Mouse (Mus musculus) frontal cortex, postnatal 36 days (tissue): ENCODE results near the gene Antxr2.
A peak's percentile ranks its signal among the peaks of the same experiment; 100 is the strongest.

Experiments used
- DNase-seq, 2 experiments: peaks; one replicate each; pipeline ENCODE4 v3.0.0; 2022; ENCODE audit warnings: low spot score in 2 of 2

The Antxr2 gene

DNA sequence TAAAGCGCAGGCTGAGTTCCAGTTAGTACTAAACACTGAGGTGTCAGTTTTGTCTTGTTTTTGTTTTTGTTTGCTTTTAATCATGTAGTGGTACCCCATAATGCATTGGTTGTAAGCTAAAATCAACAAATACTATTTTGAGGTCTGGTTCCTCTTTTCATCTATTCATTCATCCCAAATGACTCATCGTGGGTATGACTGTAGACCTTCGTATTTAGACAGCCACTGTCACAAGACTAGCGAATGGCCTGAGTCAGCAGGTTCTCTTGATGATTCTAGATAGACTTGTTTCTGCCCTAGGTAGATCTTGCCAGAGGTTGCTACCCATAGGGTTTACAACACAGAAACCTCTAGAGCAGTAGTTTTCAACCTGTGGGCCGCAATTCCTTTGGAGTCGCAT is 116.9 kb downstream of the Antxr2 start:
- DNase-seq, result no peak

DNA sequence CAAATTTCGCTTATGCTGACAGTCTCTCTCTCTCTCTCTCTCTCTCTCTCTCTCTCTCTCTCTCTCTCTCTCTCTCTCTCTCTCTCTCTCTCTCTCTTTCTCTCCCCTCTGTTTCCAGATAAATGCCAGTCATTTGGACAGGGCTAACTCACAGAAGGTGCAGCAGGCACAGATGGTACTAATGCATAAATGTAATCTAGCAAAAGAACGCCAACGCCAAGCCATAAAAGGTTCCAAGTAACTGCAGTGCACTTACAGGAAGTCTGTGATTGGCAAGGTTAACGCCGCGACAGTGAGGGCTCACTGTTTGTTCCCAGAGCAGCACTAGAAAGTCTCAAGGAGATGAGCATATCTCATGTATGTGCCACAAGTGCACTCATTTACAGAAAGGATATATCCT is 123.4 kb downstream of the Antxr2 start:
- DNase-seq, result peak in 1 of 2 experiments; percentile 36

DNA sequence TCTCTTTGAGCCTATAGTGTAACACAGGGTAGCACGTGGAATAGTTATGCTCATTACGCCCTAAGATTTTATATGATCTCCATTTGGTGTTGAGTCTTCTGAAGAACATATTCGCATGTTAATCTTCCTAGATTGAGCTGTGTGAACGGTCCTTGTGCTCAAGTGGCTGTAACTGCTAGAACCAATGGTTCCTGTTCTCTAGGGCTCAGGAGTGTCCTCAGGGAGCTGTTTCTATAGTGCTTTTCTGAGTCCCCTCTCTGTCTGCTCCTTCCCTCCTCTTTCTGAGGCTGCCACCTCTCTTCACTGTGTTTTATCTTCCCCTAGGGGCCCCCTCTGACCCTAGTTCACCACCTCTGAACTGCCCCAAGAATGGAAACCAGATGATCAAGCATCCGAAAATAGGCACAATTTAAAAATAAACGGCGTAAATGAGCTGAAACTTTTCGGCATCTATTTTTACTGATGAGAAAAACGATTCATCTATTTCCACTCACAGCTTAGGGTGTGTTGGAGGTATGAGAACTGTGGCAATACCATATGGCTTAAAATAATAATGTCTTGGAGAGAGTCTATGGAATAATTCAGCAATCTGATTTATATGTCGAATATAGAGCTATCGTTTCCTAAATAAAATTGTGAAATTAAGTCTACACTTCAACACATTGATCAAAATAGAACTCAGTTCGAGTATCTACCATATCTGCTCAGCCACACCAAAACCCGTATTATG is 124.1 kb downstream of the Antxr2 start:
- DNase-seq, result no peak

DNA sequence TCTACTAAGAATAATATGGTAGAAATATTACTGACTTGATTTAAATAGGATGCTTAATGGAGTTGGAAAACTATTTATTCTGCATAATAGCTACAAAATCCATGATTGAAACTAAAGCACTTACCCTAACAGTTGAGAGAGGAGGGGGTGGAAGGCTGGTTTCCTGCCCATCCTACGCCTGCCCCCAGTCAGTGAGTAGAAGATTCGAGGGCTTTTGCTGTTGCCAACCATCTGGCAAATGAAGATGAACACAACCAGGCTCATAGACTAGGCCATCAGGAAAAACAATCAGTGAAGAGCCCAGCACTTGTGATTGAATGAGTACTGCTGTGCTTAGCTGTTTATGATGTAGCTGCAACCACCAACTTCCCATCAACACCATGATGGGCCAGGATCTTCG is 125.0 kb downstream of the Antxr2 start:
- no peak for DNase-seq

DNA sequence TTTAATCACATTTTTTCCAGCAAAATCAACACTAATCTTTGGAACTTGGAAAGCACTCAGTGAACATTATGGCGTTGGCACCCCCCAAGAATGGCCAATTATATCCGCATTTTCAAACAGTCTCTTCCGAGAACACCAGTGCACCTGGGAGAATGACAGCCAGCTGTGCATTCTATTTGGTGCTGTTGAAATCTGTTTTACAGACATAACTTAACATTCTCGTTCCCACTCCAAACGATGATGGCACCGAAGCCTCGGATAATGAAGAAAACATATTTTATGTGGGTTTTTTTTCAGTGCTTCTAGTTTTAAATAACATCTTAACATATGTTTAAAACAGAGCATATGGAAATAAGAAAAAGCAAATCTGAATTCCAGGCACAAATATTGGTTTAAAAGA is 129.7 kb downstream of the Antxr2 start:
- DNase-seq, result peak; percentile 19 to 56

DNA sequence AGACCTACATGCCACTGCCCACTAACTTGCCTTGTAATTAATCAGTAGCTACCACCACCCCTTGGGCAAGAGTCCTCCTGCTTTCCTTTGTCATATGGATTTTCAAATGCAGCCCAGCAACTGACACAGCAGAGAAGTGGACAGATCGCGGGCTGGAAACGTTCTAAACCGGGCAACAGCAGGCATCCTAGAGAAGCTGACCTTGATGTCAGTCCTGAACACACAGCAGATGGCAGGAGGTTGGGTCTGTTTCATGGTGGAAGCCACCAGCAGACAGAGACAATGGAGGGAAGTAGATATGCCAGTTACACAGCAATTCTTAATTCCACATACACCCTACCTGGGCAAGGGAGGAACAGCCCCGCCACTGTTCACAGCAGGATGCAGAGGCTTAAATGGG is 131.5 kb downstream of the Antxr2 start:
- no peak for DNase-seq

DNA sequence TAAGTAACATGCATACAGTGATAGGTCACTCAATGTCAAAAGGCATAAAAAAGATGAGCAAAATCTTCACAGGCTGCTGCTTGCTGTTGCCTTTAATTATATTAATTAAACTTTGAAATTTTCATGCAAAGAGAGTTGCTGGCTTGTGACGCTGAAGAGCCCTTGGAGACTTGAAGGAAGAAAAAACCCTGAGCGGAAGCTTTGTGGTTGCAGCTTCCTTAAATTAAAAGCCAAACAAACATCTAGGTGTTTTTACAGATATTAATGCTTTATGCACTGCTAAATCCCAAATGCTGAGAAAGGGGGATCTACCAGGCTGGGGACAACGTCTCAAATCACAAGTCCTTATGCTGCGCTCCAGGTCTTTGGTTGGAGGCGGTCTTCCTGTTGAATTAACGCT is 145.4 kb downstream of the Antxr2 start:
- DNase-seq, result no peak

DNA sequence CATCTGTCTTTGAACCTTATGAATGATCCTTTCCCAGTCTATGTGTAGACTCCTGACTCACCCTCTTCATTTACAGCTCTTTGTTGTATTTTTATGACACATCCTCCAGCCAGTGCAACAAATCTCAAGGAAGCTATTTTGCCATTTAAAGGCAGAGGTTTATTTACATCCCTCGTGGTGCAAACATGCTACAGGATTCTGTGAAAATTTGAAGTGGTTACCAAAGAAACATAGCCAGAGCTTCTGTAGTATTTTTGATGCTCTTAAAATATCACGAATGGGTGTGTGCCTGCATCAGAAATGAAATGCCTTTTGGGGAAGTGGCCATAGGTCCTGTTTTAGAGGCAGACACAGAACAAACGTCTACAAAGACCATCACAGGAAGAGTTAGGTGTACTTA is 146.7 kb downstream of the Antxr2 start:
- DNase-seq, result no peak

DNA sequence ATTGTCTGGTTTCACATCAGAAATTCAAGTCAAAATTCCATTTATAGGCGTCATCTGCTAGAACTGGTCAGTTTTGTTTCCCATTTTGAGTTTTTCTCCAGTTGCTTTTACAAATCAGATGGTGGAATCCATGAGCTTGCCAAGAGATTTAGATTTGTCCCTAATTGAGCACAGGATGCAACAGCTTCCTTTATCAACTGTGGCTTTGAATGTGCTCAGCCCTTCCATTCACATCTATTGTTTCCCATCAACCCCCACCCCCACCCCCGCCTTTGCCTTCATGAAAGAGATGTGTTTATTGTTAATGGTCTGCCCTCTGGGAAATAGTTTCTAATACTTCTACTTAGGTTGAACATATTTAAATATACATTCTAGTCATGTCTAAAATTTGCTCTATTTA is 149.4 kb downstream of the Antxr2 start:
- DNase-seq, result no peak

DNA sequence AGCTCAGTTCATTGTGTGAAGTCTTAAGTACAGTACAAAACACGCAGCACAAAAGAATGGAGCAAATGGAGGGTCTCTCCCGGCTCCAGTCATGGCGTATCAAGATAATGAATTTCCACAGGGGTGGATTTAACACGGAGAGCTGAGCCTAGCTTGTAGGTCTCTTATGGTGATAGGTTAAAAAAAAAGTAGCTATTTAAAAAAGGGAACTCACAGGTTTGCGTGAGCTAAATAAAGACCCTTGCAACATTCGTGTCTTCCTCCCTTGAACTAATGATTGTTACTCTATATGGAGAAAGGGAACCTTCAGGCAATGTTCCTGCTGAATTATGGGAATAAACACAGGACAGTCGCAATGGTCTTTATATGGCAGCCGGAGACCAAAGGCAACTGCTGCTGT is 150.7 kb downstream of the Antxr2 start:
- DNase-seq, result no peak

DNA sequence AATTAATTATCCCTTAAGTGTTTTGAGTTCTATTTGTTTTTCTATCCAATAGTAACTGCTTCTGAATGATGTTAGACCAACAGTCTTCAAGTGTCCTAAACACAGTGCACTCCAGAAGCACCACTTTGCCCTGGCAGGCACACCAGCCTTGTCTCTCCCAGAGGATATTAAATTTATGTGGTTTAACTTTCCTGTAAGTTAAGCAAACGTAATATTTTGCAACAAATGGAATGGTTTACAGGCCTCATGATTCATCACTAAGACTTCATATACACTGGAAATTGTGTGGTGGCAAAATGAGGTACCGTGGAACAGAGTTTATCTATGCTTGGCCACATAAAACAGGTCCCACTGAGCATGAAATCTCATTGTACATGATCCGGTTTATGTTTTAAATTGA is 152.0 kb downstream of the Antxr2 start:
- no peak for DNase-seq

DNA sequence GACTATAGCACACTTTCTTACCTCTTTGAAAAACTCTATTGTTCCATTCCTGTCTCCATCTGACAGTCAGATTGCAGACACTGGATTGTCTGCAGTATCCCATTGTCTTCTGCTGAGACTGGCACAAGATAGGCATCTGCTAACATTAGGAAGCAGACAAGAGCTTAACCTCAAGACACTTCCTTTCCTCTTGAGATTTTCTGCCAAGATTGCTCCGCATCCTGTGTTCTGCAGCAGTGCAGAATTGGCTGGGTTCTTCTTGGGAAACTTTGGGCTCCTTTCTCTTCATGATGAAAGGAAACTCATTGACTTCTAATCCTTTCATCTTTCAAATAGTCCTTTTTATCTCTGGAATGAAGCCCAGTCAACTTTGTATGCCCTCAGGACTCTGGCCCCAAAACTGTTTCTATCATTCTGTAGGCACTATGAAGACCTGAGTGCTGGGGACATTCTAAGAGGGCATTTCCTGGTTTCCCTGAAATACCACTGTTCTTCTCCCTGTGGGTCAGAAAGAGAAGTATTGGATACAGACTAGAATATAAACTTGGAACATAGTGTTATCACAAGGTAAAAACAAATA is 152.5 kb downstream of the Antxr2 start:
- no peak for DNase-seq

DNA sequence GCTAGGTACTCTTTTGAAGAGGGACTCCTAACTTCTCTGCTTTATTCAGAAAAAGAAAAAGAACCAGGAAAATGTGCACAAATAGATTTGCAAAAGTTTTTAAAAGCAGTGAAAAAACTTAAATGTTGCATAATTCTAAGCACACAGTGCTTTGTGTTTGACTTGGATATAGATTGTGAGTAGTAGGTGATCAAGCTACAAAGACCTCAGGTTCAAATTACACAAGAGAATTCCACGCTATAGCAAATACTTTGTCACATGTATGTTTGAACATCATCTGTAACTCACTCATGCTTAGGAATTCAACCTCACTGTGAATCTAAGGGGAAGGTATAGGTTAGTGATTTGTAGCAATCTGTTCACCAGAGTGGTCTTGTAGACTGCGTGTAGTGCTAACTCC is 153.9 kb downstream of the Antxr2 start:
- no peak for DNase-seq

DNA sequence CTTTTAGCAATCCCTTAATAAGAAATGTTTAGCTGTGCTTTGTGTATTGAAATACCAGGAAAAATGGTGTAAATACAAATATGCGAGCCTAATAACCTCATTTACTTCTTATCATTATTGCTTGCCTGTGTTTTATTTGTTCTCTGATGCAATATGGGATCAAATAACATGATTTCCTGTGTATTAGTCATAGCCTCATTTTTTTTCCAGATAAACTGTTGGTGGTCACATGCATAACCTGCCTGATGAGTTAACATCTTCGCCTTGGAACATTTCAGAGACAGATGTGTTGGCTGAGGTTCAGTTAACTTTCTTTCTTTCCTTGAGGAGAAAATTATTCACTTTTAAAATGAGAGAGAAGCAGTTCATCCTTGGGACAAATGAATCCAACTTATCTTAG is 162.9 kb downstream of the Antxr2 start:
- DNase-seq, result no peak

DNA sequence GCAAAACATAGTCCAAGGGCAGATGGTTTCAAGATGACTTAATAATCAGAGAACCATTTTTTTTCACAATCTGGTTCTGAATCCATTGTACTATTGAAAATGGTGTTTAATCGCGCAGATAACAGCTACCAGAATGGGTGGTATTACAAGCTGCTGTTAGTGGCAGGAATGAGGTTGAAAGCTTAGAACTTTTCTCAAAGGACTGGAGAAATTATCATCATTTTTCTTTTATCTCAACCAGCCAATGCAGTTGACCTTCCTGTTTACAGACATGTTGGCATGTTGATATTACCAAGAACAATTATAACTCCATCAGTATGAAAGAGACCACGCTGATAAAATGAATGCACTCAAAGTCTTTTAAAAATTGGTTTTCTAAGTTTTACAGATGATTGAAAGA is 163.9 kb downstream of the Antxr2 start:
- no peak for DNase-seq

DNA sequence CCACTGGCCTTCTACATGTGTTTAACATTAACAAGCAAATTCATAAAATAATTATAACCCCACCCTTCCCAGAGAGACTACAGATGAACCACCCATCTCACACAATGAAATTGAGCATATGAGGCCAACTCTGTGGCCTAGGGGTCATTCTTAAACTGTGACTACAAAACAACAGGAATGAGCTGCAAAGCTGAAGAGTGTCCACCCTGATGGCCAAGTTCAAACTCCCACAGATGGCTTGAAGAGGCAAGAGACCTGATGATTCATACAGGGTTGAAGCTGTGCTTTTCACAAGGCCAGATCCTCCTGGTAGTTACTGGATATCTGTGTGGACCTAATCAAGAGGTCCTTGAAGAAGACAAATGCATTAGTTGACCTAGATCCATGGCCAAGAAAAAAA is 173.7 kb downstream of the Antxr2 start:
- no peak for DNase-seq

DNA sequence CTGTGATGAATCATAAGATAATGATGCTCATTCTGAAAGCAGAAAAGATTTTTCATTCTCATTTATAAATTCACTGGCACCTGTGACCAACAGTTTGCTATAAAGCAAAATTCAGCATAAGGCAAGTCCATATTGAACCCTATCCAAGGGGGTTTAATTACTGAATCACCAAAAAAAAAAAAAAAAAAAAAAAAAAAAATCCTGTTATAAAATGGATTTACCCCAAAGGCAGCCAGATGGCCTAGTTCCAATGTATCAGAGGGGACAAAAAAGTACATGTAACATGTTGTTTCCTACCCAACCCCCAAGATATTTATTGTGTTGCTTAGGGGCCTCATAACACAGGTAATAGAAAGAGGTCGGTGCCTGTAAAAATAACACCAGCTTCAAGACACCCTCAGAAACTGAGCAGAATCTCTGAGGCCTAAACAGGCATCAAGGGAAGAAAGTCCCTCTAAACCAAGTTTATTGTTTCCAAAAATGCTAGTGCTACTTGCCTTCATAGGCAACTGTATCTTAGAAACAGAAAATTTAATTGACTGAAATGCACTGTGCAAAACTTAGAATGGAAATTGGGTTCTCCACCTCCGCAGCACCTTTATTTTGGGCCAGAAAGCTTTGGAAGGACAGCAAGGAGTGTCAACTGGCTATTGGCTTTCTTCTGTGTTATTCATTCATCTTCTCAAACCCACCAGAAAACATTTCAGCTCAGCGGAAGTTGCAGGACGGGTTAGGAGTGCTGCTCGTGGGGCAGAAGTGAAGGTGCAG is 178.7 kb downstream of the Antxr2 start:
- DNase-seq, result peak; percentile 33 to 50

DNA sequence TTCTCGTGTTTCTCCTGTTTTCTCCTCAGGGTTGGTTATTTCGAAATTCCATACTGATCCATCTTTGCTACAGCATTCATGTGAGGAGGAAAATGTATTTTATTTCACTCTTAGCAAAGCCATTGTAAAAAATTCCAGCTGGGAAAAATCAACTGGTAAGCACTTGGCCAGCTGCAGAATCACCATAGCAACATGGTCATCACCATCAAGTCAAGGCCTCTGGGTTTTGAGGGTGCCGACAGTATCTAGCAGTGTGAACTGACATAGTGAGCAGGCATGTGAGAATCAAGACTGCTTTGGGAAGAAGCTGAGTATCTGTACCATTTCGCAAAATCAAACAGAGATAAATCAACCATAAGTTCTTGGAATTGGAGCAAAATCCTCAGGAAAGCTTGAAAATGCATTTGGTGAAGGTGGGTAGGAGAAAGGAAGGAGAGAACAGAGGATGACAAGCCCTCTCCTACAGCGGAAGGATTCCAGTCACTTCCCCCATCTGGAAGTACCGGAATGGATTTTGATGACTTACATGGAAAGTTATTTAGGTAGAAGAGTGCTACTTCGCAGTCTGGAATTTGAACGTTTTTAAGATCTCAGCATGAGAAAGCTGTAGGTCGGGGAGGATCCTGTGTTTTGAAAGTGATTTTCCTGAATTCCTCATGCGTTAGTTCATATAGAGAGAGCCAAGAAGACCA is 183.5 kb downstream of the Antxr2 start:
- DNase-seq, result peak in 1 of 2 experiments; percentile 3

DNA sequence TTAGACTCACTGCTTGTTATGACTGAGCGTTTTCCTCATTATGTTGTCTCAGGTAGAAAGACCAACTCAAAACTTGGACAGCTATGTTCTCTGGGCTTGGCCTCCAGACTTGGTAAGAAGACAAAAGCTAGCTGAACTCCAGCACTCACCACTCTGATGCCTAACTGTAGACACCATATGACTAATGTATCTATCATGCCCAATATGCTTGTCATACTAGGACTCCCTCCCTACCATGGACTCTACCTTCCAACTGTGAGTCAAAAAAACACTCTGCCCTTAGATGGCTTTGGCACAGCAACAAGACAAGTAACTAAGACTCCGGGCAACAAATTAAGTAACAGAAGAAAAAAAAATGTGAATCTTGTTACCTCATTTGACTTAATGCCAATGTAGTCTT is 184.3 kb downstream of the Antxr2 start:
- no peak for DNase-seq

DNA sequence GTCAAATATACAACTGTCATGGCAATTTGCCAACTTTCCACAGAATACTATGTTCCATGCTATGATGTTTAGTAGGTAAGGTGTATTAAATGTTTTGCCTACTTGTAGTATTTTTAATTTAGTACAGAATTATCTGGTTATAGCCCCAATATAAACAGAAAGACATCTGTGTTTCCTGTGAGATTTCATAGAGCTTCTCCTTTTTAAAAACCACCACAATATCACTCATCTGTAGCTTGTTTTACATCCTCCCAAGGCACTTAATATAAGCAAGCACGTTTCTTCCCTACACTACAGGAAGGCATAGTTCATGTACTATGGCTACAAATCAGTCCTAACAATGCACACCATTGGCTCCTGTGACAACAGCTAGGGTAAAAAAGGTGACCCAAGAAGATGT is 188.8 kb downstream of the Antxr2 start:
- DNase-seq, result no peak

DNA sequence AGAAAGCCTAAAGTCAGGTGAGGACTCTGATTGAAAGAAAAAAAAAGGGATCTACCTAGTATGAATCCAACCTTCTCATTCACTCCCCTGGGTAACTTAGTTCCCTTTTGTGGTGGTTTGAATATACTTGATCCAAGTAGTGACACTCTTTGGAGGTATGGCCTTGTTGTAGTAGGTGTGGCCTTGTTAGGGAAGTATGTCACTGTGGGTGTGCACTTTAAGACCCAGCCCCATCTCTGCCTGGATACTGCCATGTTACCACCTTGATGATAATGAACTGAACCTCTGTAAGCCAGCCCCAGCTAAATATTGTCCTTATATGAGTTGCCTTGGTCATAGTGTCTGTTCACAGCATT is 190.9 kb downstream of the Antxr2 start:
- DNase-seq, result no peak

DNA sequence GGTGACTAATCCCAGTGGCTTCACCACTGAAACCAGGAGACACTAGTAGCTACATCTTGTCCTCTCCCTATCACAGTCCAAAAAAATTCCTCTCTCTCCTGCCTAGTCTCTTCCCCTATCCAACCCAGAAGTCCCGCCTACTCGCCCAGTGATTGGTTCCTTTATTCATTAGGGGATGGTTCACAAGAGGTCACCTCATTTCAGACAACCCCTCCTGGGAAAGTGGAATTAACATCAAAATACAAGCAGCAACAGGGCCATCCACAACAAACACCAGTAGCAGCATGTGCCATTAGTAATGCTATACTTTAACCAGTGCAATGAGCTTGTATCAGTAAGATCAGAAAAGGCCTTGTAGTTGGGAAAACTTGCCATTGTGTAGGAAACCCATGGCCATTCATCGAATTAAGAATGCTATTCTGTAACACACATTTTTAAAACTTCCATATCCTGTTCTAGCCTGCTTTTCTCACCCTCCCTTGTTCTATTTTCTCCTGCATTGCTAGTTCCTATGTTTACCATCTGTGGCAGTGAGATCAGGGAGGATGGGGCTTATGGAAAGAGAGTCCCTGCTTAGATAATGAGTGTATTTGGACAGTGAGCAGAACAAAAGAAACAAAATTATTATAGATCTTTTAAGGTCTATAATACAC is 191.4 kb downstream of the Antxr2 start:
- DNase-seq, result no peak
